ENCODE assay signal across 31 mouse cellular contexts in genomic region chr16:72889401-72889800, GRCm38 (mm10).
A peak's percentile ranks its signal among the peaks of the same experiment; 100 is the strongest.
DNase-seq lines count a peak whose midpoint lies in the region; ATAC-seq lines count a peak whose summit lies in the region.
"Had no signal": no experiment of that assay in that cellular context is flagged by ENCODE, and none has a peak within 500 bp of the region (broad histone marks: within the 10 kb centered on the region; RNA-seq: fewer than 3 reads in every experiment).

No protein-coding gene starts in this region.

- no peak overlapping the region for H3K9ac ChIP-seq in forebrain, embryonic 14.5 days (ENCODE audit: low read length)
- H3K9ac ChIP-seq in forebrain, embryonic 12.5 days = no peak overlapping the region
- no peak overlapping the region for H3K9ac ChIP-seq in midbrain, embryonic 14.5 days (replicated peaks; ENCODE audit: low read length)
- no peak overlapping the region for H3K9ac ChIP-seq in midbrain, embryonic 16.5 days (ENCODE audit: low read depth, low read length)
- no peak overlapping the region for H3K9ac ChIP-seq in forebrain, embryonic 16.5 days (replicated peaks; ENCODE audit: low read depth, low read length)
- H3K9ac ChIP-seq in intestine, embryonic 15.5 days = no peak overlapping the region
- H3K9ac ChIP-seq: embryonic facial prominence, embryonic 13.5 days; heart, embryonic 12.5 days; heart, embryonic 15.5 days; hindbrain, embryonic 13.5 days had no signal

- H3K4me3 ChIP-seq in forebrain, embryonic 14.5 days (ENCODE audit: low read depth, low read length) = no peak overlapping the region
- no peak overlapping the region for H3K4me3 ChIP-seq in forebrain, embryonic 12.5 days (replicated peaks)
- H3K4me3 ChIP-seq in midbrain, embryonic 14.5 days (replicated peaks; ENCODE audit: low read depth, low read length) = no peak overlapping the region
- H3K4me3 ChIP-seq in midbrain, embryonic 16.5 days (ENCODE audit: low read depth, low read length) = no peak overlapping the region
- no peak overlapping the region for H3K4me3 ChIP-seq in forebrain, embryonic 16.5 days (replicated peaks; ENCODE audit: low read length)
- no peak overlapping the region for H3K4me3 ChIP-seq in intestine, embryonic 15.5 days (replicated peaks)
- H3K4me3 ChIP-seq: embryonic facial prominence, embryonic 10.5 days; embryonic facial prominence, embryonic 13.5 days; erythroblast, embryonic 14.5 days; gastrocnemius, adult 2 months; heart, embryonic 12.5 days; heart, embryonic 15.5 days; hindbrain, embryonic 10.5 days; hindbrain, embryonic 13.5 days had no signal

- H3K27me3 ChIP-seq in forebrain, embryonic 14.5 days (replicated peaks; ENCODE audit: control insufficient read depth, insufficient read depth, low read length) = no peaks in the 10 kb centered on the region
- H3K27me3 ChIP-seq in forebrain, embryonic 12.5 days = no peaks in the 10 kb centered on the region; the same call in 1 of the 2 replicates
- no peaks in the 10 kb centered on the region for H3K27me3 ChIP-seq in midbrain, embryonic 14.5 days (ENCODE audit: control insufficient read depth, insufficient read depth, low read length)
- no peaks in the 10 kb centered on the region for H3K27me3 ChIP-seq in midbrain, embryonic 16.5 days (ENCODE audit: control insufficient read depth, insufficient read depth, low read depth, low read length)
- H3K27me3 ChIP-seq in forebrain, embryonic 16.5 days (replicated peaks; ENCODE audit: control insufficient read depth, insufficient read depth, low read length) = no peaks in the 10 kb centered on the region
- no peaks in the 10 kb centered on the region for H3K27me3 ChIP-seq in intestine, embryonic 15.5 days (replicated peaks)
- H3K27me3 ChIP-seq: CH12.LX; embryonic facial prominence, embryonic 13.5 days; heart, embryonic 12.5 days; heart, embryonic 15.5 days; hindbrain, embryonic 13.5 days had no signal

- no peak overlapping the region for H3K4me2 ChIP-seq in forebrain, embryonic 14.5 days (ENCODE audit: low read length)
- H3K4me2 ChIP-seq in forebrain, embryonic 12.5 days = no peak overlapping the region
- no peak overlapping the region for H3K4me2 ChIP-seq in midbrain, embryonic 14.5 days (ENCODE audit: low read length)
- no peak overlapping the region for H3K4me2 ChIP-seq in midbrain, embryonic 16.5 days (ENCODE audit: low read length)
- H3K4me2 ChIP-seq in forebrain, embryonic 16.5 days (ENCODE audit: low read length) = no peak overlapping the region
- H3K4me2 ChIP-seq in intestine, embryonic 15.5 days (replicated peaks) = no peak overlapping the region
- H3K4me2 ChIP-seq: embryonic facial prominence, embryonic 13.5 days; heart, embryonic 12.5 days; heart, embryonic 15.5 days; hindbrain, embryonic 13.5 days had no signal

- no peaks in the 10 kb centered on the region for H3K9me3 ChIP-seq in forebrain, embryonic 14.5 days (replicated peaks; ENCODE audit: control insufficient read depth, low read length)
- no peaks in the 10 kb centered on the region for H3K9me3 ChIP-seq in forebrain, embryonic 12.5 days
- H3K9me3 ChIP-seq in midbrain, embryonic 14.5 days (ENCODE audit: control insufficient read depth, low read length) = no peaks in the 10 kb centered on the region
- no peaks in the 10 kb centered on the region for H3K9me3 ChIP-seq in midbrain, embryonic 16.5 days (replicated peaks; ENCODE audit: control insufficient read depth, low read length, poor library complexity, severe bottlenecking)
- H3K9me3 ChIP-seq in forebrain, embryonic 16.5 days (ENCODE audit: control insufficient read depth, low read length) = no peaks in the 10 kb centered on the region
- no peaks in the 10 kb centered on the region for H3K9me3 ChIP-seq in intestine, embryonic 15.5 days
- H3K9me3 ChIP-seq: embryonic facial prominence, embryonic 10.5 days; embryonic facial prominence, embryonic 13.5 days; heart, embryonic 12.5 days; heart, embryonic 15.5 days; hindbrain, embryonic 10.5 days; hindbrain, embryonic 13.5 days had no signal

- no peaks in the 10 kb centered on the region; the same call in 1 of the 2 replicates for H3K4me1 ChIP-seq in forebrain, embryonic 14.5 days (ENCODE audit: control insufficient read depth, insufficient read depth, low read length)
- peaks cover 16% of the 10 kb centered on the region for H3K4me1 ChIP-seq in forebrain, embryonic 12.5 days
- peaks cover 23% of the 10 kb centered on the region; the same call in 1 of the 2 replicates for H3K4me1 ChIP-seq in midbrain, embryonic 14.5 days (ENCODE audit: control insufficient read depth, insufficient read depth, low read length)
- H3K4me1 ChIP-seq in midbrain, embryonic 16.5 days (ENCODE audit: control insufficient read depth, insufficient read depth, low read length) = no peaks in the 10 kb centered on the region; the same call in 1 of the 2 replicates
- peaks cover 10% of the 10 kb centered on the region for H3K4me1 ChIP-seq in forebrain, embryonic 16.5 days (replicated peaks; ENCODE audit: control insufficient read depth, insufficient read depth, low read length)
- H3K4me1 ChIP-seq in intestine, embryonic 15.5 days (replicated peaks) = no peaks in the 10 kb centered on the region
- H3K4me1 ChIP-seq: heart, embryonic 15.5 days had no signal

- 80% methylated on average over 9 of the region's 9 CpGs for WGBS in forebrain, embryonic 14.5 days
- 82% methylated on average over 9 of the region's 9 CpGs for WGBS in forebrain, embryonic 12.5 days
- 58% methylated on average over 9 of the region's 9 CpGs for WGBS in midbrain, embryonic 14.5 days
- 63% methylated on average over 9 of the region's 9 CpGs for WGBS in midbrain, embryonic 16.5 days
- WGBS in forebrain, embryonic 16.5 days = 64% methylated on average over 9 of the region's 9 CpGs
- WGBS in intestine, embryonic 15.5 days = 84% methylated on average over 9 of the region's 9 CpGs

- DNase-seq in forebrain, embryonic 14.5 days (ENCODE audit: low spot score) = peak; percentile 36
- no peak for DNase-seq in midbrain, embryonic 14.5 days
- DNase-seq: adrenal gland, adult 2 months; adrenal gland, postnatal 14 days; B cell, adult 2 months; cerebellum, adult 11-12 months; cerebellum, adult 8-10 months; cerebellum, postnatal 10 days; cerebellum, postnatal 36 days; embryo, embryonic 11 days; gastrocnemius, adult 2 months; gastrocnemius, postnatal 14 days; heart, adult 18-20 months; heart, postnatal 10 days; heart, postnatal 36 days; kidney, adult 18-20 months had no signal

- H3K27ac ChIP-seq in forebrain, embryonic 14.5 days (ENCODE audit: low read depth, low read length) = no peak overlapping the region
- H3K27ac ChIP-seq in forebrain, embryonic 12.5 days = no peak overlapping the region
- H3K27ac ChIP-seq in midbrain, embryonic 14.5 days (replicated peaks; ENCODE audit: low read depth, low read length) = 0 out of 2 replicates have a peak overlapping the region, but pooled peaks have one; percentile 13
- no peak overlapping the region for H3K27ac ChIP-seq in midbrain, embryonic 16.5 days (ENCODE audit: low read length)
- no peak overlapping the region for H3K27ac ChIP-seq in forebrain, embryonic 16.5 days (ENCODE audit: low read length)
- H3K27ac ChIP-seq in intestine, embryonic 15.5 days = no peak overlapping the region
- H3K27ac ChIP-seq: embryonic facial prominence, embryonic 10.5 days; embryonic facial prominence, embryonic 13.5 days; gastrocnemius, adult 2 months; heart, embryonic 15.5 days; hindbrain, embryonic 10.5 days; hindbrain, embryonic 13.5 days had no signal

- H3K36me3 ChIP-seq in forebrain, embryonic 14.5 days (ENCODE audit: control insufficient read depth, insufficient read depth, low read length) = no peaks in the 10 kb centered on the region
- H3K36me3 ChIP-seq in forebrain, embryonic 12.5 days (replicated peaks) = no peaks in the 10 kb centered on the region
- no peaks in the 10 kb centered on the region for H3K36me3 ChIP-seq in midbrain, embryonic 14.5 days (ENCODE audit: control insufficient read depth, insufficient read depth, low read length)
- no peaks in the 10 kb centered on the region for H3K36me3 ChIP-seq in midbrain, embryonic 16.5 days (ENCODE audit: control insufficient read depth, insufficient read depth, low read length)
- H3K36me3 ChIP-seq in forebrain, embryonic 16.5 days (ENCODE audit: control insufficient read depth, insufficient read depth) = no peaks in the 10 kb centered on the region
- no peaks in the 10 kb centered on the region for H3K36me3 ChIP-seq in intestine, embryonic 15.5 days
- H3K36me3 ChIP-seq: embryonic facial prominence, embryonic 10.5 days; embryonic facial prominence, embryonic 13.5 days; G1E; heart, embryonic 12.5 days; heart, embryonic 15.5 days; hindbrain, embryonic 10.5 days; hindbrain, embryonic 13.5 days had no signal

- no peak for ATAC-seq in forebrain, embryonic 14.5 days
- ATAC-seq in forebrain, embryonic 12.5 days (ENCODE audit: low FRiP score) = no peak
- no peak for ATAC-seq in midbrain, embryonic 14.5 days (ENCODE audit: low FRiP score, low TSS enrichment)
- ATAC-seq in midbrain, embryonic 16.5 days = no peak
- peak; percentile 36; the same call in 1 of the 2 replicates for ATAC-seq in forebrain, embryonic 16.5 days
- ATAC-seq in intestine, embryonic 15.5 days = no peak
- ATAC-seq: hindbrain, embryonic 16.5 days; intestine, embryonic 16.5 days had no signal
